Mouse (Mus musculus): Measurements from ENCODE around the gene Npsr1.

- TF ChIP-seq TBP (conservative IDR thresholded peaks at IDR 0.05; ENCODE audit: low read depth, low read length) (no peak), CTCF (conservative IDR thresholded peaks at IDR 0.05 in 1 of 2, IDR thresholded peaks at IDR 0.05 in 1 of 2; ENCODE audit: low read depth in 2 of 2, low read length in 2 of 2) (no peak), MAFK (IDR thresholded peaks at IDR 0.05; ENCODE audit: insufficient replicate concordance, low read length) (no peak)
These were observed 59.4 kb downstream of the Npsr1 start for GRCm38 (mm10) chr9:24157208-24157607.

Data from CH12.LX (cell line).